Mouse (Mus musculus) ES-Bruce4 (cell line): ENCODE measurements around the gene Ccdc137.

Experiments
- CTCF ChIP-seq: IDR thresholded peaks from one replicate; pipeline ENCODE4 v1.8.1; 2011; ENCODE audit warnings: low read depth, low read length
- EP300 ChIP-seq: IDR thresholded peaks from 2 replicates; pipeline ENCODE4 v1.6.1; 2011; ENCODE audit warnings: low read depth, low read length; ENCODE audit not compliant: insufficient read depth
- POLR2A ChIP-seq: IDR thresholded peaks from one replicate; pipeline ENCODE4 v1.8.1; 2011; ENCODE audit warnings: low read length; ENCODE audit not compliant: insufficient read depth

DNA sequence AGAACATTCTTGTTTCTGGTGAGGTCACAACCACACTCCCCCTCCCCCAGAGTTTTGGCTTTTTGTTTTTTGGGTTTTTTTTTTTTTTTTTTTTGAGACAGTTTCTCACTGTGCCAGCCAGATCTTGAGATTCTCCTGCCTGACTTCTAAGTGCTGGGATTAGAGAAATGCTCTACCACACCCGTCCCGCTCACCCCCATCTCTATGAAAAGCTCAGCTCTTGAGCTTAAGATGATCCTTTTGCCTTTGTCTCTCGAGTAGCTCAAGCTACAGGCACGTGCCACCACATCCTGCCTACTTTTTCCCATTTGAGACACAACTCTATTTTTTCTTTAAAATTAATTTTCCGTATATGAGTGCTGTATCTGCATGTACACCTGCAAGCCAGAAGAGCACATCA is 6.5 kb downstream of the Ccdc137 start:
- TF ChIP-seq POLR2A: no peak
- TF ChIP-seq CTCF: no peak
- TF ChIP-seq EP300: no peak
